In genomic region chr3:34443307-34443706, GRCm38 (mm10) we compare ENCODE assay signal across 15 mouse cellular contexts.
DNase-seq lines count a peak whose midpoint lies in the region; ATAC-seq and TF ChIP-seq lines count a peak whose summit lies in the region.
"Had no signal": no experiment of that assay in that cellular context is flagged by ENCODE, and none has a peak within 500 bp of the region (broad histone marks: within the 10 kb centered on the region; RNA-seq: fewer than 3 reads in every experiment).

No protein-coding gene starts in this region.

- WGBS in midbrain, embryonic 10.5 days = 74% methylated on average over 5 of the region's 5 CpGs
- WGBS in midbrain, embryonic 15.5 days = 53% methylated on average over 5 of the region's 5 CpGs
- WGBS in forebrain, postnatal 0 days = 17% methylated on average over 5 of the region's 5 CpGs

- no peak for TF ChIP-seq POLR2A in cortical plate, adult 2 months (IDR thresholded peaks at IDR 0.05; ENCODE audit: extremely low read depth, insufficient read depth, low read length)

- no peaks in the 10 kb centered on the region for H3K36me3 ChIP-seq in midbrain, embryonic 10.5 days
- H3K36me3 ChIP-seq in midbrain, embryonic 15.5 days (replicated peaks) = no peaks in the 10 kb centered on the region
- no peaks in the 10 kb centered on the region for H3K36me3 ChIP-seq in forebrain, postnatal 0 days (ENCODE audit: insufficient read depth)
- H3K36me3 ChIP-seq: embryonic facial prominence, embryonic 10.5 days; G1E had no signal

- H3K4me2 ChIP-seq in midbrain, embryonic 15.5 days = no peak overlapping the region
- H3K4me2 ChIP-seq in forebrain, postnatal 0 days (ENCODE audit: low read depth) = peak overlapping the region; percentile 34; the same call in 1 of the 2 replicates

- no peaks in the 10 kb centered on the region for H3K27me3 ChIP-seq in midbrain, embryonic 10.5 days (ENCODE audit: low read depth, poor library complexity, severe bottlenecking)
- no peaks in the 10 kb centered on the region for H3K27me3 ChIP-seq in midbrain, embryonic 15.5 days (replicated peaks)
- no peaks in the 10 kb centered on the region for H3K27me3 ChIP-seq in forebrain, postnatal 0 days (ENCODE audit: insufficient read depth, low read length)

- DNase-seq in midbrain, embryonic 10.5 days (ENCODE audit: low spot score) = no peak
- DNase-seq in forebrain, postnatal 0 days = no peak
- no peak for DNase-seq in right cerebral cortex, postnatal 25 days
- no peak for DNase-seq in retina, postnatal 1 day
- no peak for DNase-seq in adrenal gland, postnatal 14 days
- DNase-seq: gastrocnemius, postnatal 25 days; kidney, adult 9 months; lung, adult 2 months; lung, postnatal 36 days; thymus, adult 18-20 months had no signal

- H3K4me1 ChIP-seq in midbrain, embryonic 10.5 days = peaks cover 59% of the 10 kb centered on the region
- H3K4me1 ChIP-seq in midbrain, embryonic 15.5 days = peaks cover 16% of the 10 kb centered on the region
- H3K4me1 ChIP-seq in cortical plate, adult 2 months (ENCODE audit: control insufficient read depth, insufficient read depth, low read length) = 0 out of 2 replicates have a peak, but pooled peaks cover 1% of the 10 kb centered on the region
- 0 out of 2 replicates have a peak, but pooled peaks cover 3% of the 10 kb centered on the region for H3K4me1 ChIP-seq in forebrain, postnatal 0 days (ENCODE audit: insufficient read depth)

- no peak for TF ChIP-seq CTCF in cortical plate, adult 2 months (IDR thresholded peaks at IDR 0.05; ENCODE audit: extremely low read depth, insufficient read depth, low read length)
- no peak for TF ChIP-seq CTCF in forebrain, postnatal 0 days (IDR thresholded peaks at IDR 0.05; ENCODE audit: low read depth)

- no peak for ATAC-seq in midbrain, embryonic 15.5 days (replicated peaks)
- ATAC-seq in forebrain, postnatal 0 days = no peak
- ATAC-seq: CD4-positive, CD25-positive, alpha-beta regulatory T cell, adult 4 months had no signal

- no peak overlapping the region for H3K9ac ChIP-seq in midbrain, embryonic 15.5 days
- no peak overlapping the region for H3K9ac ChIP-seq in forebrain, postnatal 0 days

- H3K9me3 ChIP-seq in midbrain, embryonic 10.5 days (replicated peaks) = peaks cover 8% of the 10 kb centered on the region
- no peaks in the 10 kb centered on the region for H3K9me3 ChIP-seq in midbrain, embryonic 15.5 days
- no peaks in the 10 kb centered on the region for H3K9me3 ChIP-seq in forebrain, postnatal 0 days (ENCODE audit: low read length)
- H3K9me3 ChIP-seq: G1E had no signal

- H3K4me3 ChIP-seq in midbrain, embryonic 10.5 days = no peak overlapping the region
- H3K4me3 ChIP-seq in midbrain, embryonic 15.5 days = no peak overlapping the region
- H3K4me3 ChIP-seq in cortical plate, adult 2 months (ENCODE audit: insufficient read depth, low read length) = no peak overlapping the region
- H3K4me3 ChIP-seq in forebrain, postnatal 0 days (ENCODE audit: low read depth, low read length) = no peak overlapping the region
- H3K4me3 ChIP-seq: embryonic facial prominence, embryonic 10.5 days had no signal

- H3K27ac ChIP-seq in midbrain, embryonic 10.5 days (replicated peaks) = peak overlapping the region; percentile 82; the same call in 1 of the 2 replicates
- H3K27ac ChIP-seq in midbrain, embryonic 15.5 days = no peak overlapping the region
- peak overlapping the region; percentile 81; the same call in 1 of the 2 replicates for H3K27ac ChIP-seq in cortical plate, adult 2 months (ENCODE audit: insufficient read depth, low read length)
- H3K27ac ChIP-seq in forebrain, postnatal 0 days (ENCODE audit: low read depth, low read length) = no peak overlapping the region

Comparison
In these comparisons a context has a peak if more than half of its experiments do, and no peak if none do; other contexts are left out.
1. H3K27ac ChIP-seq: peak in midbrain, embryonic 10.5 days (single experiment) and cortical plate, adult 2 months (single experiment); none in midbrain, embryonic 15.5 days (single experiment) and forebrain, postnatal 0 days (single experiment).